Mouse (Mus musculus): ENCODE measurements around the gene Cux1.
"Not testable (repeated sequence)": the region's sequence is repeated elsewhere in the genome, so short reads cannot be mapped to it uniquely, and the experiment has no call there.

Cux1 gene

GRCm38 (mm10) chr5:136245541-136246451, 321.5 kb downstream of the Cux1 start:
- DNase-seq (ENCODE audit: low read depth, low spot score): no peak

DNA sequence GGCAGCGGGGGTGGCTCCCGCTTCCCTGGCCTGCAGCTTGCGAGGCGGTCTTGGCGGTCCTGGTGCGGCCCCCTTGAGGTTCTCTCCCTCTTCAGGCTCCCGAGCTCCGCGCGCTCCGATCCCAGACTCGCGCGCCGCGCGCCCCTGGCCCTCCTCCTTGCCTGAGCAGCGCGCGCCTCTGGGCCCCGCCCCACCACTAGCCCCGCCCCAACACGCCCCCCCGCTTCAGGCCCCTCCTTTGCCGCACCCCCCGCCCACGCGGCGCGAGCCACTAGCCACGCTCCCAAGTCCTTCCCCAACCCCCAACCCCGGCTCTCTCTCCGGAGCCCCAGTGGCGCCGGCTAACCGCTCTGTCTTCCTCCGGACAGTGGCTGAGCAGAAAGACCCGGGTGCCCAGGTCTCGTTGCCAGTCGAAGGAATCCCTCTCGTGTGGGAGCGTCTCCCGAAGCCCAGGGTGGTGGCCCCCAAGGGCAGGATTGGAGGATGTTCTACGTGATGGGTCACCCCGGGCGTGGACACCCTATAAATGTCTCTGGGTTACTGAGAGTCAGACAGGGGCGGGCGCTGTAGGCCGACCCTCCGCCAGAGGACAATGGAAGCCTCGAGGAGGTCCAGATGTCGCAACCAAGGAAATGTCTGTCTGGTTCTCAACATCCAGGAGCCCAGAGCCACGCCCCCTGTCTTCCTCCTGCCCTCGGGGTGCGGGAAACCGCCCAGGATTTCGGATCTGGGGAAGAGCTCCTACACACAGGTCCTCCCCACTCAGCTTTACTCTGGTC, 322.3 kb downstream of the Cux1 start:
- DNase-seq (ENCODE audit: low read depth, low spot score): peak; percentile 78

- peak; percentile 20 for DNase-seq (ENCODE audit: low read depth, low spot score)
These were observed 323.2 kb downstream of the Cux1 start for GRCm38 (mm10) chr5:136243851-136244761.

DNA sequence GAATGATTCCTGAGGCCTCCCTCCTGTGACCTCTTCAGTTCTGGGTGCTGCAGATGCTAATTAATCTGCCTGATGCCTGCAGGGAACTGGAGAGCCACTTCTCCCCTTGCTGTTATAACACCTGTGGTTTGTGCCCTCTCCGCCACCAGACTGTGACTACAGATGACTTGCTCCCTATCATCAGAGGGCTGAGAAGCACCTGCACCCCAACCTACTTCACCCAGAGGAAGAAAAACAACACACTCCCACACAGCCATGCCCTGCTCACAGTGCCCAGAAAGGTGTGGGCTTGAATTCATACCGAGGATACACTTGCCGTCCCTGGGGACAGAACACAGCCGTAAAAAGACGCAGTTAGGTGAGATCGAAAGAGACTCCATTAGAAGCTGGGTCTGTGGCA, 326.1 kb downstream of the Cux1 start:
- DNase-seq (ENCODE audit: low read depth, low spot score): no peak

GRCm38 (mm10) chr5:136240381-136240780, 326.9 kb downstream of the Cux1 start:
- DNase-seq (ENCODE audit: low read depth, low spot score): no peak

GRCm38 (mm10) chr5:136237607-136238006, 329.7 kb downstream of the Cux1 start:
- DNase-seq (ENCODE audit: low read depth, low spot score): no peak

GRCm38 (mm10) chr5:136236611-136237010, 330.7 kb downstream of the Cux1 start:
- DNase-seq (ENCODE audit: low read depth, low spot score): no peak

- DNase-seq (ENCODE audit: low read depth, low spot score): no peak
These were observed 336.8 kb downstream of the Cux1 start for GRCm38 (mm10) chr5:136230348-136231035.

DNA sequence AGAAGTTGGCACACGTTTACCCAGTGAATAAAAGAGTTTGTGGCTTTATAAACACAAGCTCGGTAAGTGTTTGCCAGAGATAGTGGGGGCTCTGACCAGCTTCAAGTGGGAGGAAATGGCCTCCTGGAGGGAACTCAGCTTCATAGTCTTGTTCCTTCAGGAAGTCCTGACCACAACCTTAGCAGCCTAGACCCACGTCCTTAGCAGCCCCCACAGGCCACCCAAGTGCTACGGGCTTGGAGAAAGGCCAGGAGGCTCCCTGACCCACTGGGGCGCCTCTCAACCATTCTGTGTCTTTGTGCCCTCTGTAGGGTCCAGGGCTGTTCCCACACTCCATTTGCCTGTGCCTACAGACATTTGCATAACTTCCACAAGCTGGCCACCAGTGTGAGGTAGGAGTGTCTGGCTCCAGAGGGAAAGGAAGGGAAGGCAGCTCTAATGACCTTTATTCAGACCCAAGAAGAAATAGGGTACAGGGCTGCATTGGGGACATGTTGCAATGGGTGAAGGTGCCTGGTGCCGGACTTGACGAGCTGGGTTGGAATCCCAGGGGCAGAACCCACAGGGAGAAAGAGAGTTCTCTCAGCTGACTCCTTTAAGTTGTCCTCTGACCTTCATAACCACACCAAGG, 340.9 kb downstream of the Cux1 start:
- no peak for DNase-seq (ENCODE audit: low read depth, low spot score)

GRCm38 (mm10) chr5:136218585-136218984, 348.7 kb downstream of the Cux1 start:
- no peak for DNase-seq (ENCODE audit: low read depth, low spot score)

DNA sequence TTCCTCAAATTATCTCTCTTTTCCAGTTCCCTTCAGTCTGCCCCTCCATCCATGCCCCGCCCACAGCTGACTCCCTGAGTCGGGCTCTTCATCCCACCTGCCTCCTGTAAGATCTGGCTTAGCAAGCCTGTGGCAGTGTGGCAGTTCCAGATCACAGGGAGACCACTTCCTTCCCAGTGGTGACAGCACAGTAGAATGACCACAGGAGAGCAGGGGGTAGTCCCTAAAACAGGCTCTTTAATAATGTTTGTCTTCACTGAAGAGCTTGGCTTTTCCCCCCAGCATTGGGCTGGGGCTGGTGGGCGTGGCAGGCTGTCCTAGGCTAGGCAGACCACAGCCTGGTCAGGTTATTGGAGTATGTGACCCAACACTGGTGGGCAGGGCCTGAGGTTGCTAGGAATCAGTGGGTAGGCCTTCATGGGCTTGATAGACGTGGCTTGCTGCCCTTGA, 349.3 kb downstream of the Cux1 start:
- DNase-seq (ENCODE audit: low read depth, low spot score): no peak

- DNase-seq (ENCODE audit: low read depth, low spot score): no peak
These were observed 350.2 kb downstream of the Cux1 start for GRCm38 (mm10) chr5:136217004-136217665.

DNA sequence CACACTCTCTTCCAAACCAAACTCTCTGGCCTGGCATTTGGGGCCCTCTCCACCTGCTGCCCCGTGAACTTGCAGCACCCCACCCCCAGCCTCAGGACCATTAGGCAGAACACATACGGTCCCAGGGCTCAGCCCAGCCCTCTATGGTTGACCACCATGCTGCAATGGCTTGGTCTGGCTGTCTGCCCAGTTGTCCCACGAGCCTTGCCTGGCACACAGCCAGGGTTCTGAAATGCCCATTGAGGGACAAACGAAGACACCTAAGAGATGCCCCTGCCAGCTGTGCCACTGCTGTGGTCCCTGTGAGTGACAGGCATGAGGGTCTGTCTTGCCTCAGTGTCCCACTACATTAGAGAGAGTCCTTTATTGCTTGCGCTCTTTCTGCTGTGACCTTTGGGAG, 351.3 kb downstream of the Cux1 start:
- no peak for DNase-seq (ENCODE audit: low read depth, low spot score)

DNA sequence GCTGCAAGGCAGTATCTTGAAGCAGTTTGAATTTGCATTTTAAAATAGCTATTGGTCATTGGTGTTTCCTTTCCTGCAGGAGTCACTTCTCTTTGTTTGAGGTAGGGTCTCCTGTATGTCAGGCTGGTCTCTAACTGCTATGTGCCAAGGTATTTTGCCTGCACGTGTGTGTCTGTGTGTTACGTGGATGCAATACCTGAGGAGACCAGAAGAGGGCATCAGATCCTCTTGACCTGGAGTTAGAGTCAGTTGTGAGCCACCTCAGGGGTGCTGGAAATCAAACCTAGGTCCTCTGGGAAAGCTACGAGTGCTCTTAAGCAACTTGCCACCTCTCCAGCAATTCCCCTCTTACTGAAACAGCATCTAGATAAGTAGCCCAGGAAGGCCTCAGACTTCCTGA, 352.1 kb downstream of the Cux1 start:
- no peak for DNase-seq (ENCODE audit: low read depth, low spot score)

- no peak for DNase-seq (ENCODE audit: low read depth, low spot score)
These were observed 353.6 kb downstream of the Cux1 start for GRCm38 (mm10) chr5:136213716-136214115.

DNA sequence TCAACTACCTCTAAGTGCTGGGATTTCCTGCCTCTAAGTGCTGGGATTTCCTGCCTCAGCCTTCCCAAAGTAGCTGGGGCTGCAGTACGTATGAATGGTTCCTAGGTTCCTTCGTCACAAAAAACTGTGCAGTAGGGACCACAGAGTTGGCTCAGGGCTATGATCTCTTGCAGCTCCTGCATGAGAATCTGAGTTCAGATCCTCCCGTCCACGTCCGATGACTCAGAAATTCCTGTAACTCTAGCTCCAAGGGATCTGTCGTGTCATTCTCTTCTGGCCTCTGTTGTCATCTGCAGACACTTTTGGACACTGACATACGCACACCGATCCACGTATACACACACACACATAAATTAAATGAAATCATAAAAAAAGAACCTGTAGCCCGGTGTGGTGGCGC, 354.6 kb downstream of the Cux1 start:
- DNase-seq (ENCODE audit: low read depth, low spot score): no peak

- not testable (repeated sequence) for DNase-seq (ENCODE audit: low read depth, low spot score)
These were observed 355.8 kb downstream of the Cux1 start for GRCm38 (mm10) chr5:136211341-136212102.

DNA sequence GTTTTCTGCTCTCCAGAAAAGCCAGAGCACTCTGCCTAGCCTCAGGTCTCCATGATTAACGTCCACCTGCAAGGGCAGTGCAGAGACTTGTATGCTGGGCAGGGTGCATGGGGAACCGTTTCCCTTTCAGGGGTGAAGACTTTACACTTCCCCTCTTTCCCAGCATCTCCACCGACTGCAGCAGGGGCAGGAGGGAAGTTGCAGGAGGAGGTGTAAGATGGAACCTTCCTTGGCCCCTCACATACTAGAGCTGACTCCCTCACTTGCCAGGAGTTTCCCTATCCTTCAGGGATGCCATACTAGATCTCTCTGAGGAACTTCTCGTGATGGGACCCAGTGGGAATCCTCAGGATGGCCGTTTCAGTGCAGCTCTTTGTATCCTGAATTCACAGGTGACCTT, 356.7 kb downstream of the Cux1 start:
- no peak for DNase-seq (ENCODE audit: low read depth, low spot score)

- peak; percentile 40 for DNase-seq (ENCODE audit: low read depth, low spot score)
These were observed 365.5 kb downstream of the Cux1 start for GRCm38 (mm10) chr5:136201832-136202231.
